Mouse (Mus musculus) olfactory bulb, adult 2 months (tissue): ENCODE data around the gene Cdk10.

Experiments
- CTCF ChIP-seq: fragments of 200-500 bp; IDR thresholded peaks from 2 replicates; pipeline ENCODE4 v1.5.1; 2012; ENCODE audit warnings: low read depth, mild to moderate bottlenecking, low read length, moderate library complexity; ENCODE audit not compliant: insufficient read depth
- POLR2A ChIP-seq: fragments of 200-500 bp; IDR thresholded peaks from 2 replicates; pipeline ENCODE4 v1.6.1; 2012; ENCODE audit warnings: mild to moderate bottlenecking, low read depth, low read length, moderate library complexity; ENCODE audit not compliant: insufficient read depth

DNA sequence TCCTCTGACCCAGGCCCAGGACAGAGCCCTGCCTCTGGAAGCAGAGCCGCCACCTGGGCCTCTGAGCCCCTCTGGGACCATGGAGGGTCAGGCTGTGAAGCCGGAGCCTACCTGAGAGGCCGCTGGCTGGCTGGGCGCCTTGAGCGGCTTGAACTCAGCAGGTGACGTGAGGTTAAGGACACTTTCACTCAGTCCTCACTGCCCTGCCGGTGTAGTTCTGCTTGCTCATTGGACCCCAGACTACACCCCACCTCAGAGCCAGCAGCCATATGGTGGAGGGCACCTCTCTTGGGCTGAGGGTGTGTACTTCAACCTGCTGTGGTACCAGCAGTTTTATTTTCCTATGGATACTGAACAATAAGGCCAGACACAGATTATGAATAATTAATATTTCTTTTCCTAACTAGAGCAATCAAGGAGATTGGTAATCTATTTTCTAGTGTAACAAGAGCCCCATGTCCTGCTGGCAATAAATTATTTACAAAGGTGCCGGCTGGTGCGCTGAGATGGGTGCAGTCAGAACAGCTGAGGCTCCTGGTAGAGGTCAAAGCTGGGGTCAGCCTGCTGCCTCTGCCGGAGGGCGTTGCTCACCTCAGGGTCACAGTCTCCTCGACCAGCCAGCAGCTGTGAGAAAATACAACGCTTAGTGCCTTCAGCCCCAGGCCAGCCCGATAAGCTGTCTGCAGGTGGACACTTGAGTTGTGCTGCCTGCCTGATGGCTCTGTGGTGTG lies 43.4 kb downstream of the Cdk10 start:
- TF ChIP-seq POLR2A: no peak
- TF ChIP-seq CTCF: no peak
